Mouse (Mus musculus) brain, embryonic 14.5 days (tissue): ENCODE measurements around the gene Macrod2.
A peak's percentile ranks its signal among the peaks of the same experiment; 100 is the strongest.

ENCODE experiments used
- CTCF ChIP-seq: fragments of 200-500 bp; IDR thresholded peaks from 2 replicates; pipeline ENCODE4 v1.5.1; 2012; ENCODE audit warnings: inconsistent platforms, mild to moderate bottlenecking, moderate library complexity, borderline replicate concordance; ENCODE audit not compliant: insufficient read depth, insufficient read length; ENCODE audit errors: extremely low read depth
- POLR2A ChIP-seq: fragments of 200-500 bp; IDR thresholded peaks from 2 replicates; pipeline ENCODE4 v1.6.1; 2012; ENCODE audit warnings: mild to moderate bottlenecking, inconsistent platforms, borderline replicate concordance; ENCODE audit not compliant: poor library complexity, insufficient read depth, insufficient read length, severe bottlenecking; ENCODE audit errors: extremely low read depth

DNA sequence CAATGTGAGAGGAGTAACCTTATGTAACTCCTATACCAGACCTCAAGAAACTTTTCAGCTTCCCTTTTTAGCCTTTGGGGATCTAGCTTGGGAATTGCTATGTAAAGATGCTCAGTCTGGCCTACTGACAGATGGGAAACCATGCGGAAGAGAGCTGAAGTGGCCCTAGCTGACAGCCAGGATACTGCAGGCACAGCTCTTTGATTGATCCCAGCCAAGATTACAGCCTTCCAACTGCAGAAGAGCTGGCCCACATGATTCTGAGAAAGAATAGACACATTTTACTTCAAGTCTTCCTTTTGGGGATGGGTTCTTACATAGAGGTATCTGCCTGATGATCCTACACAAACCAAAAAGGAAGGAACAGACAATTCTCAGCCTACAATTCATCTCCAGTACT is 387.9 kb downstream of the Macrod2 start:
- TF ChIP-seq CTCF (peak; percentile 9; the same call in 1 of the 2 replicates), POLR2A (no peak)
